Mouse (Mus musculus) liver, embryonic 14.5 days (tissue): ENCODE measurements around the gene Xndc1. TPM values are rescaled to one million over a fixed set of nuclear protein-coding genes. Genes with fewer than 3 reads are reported as not detected.

ENCODE experiments used
- ATAC-seq: fragments of 200-750 bp; cut with Nextera tagmentation; 2 replicates; pipeline ENCODE4 v1.8.0; 2017; ENCODE audit warnings: moderate number of reproducible peaks, mild to moderate bottlenecking, moderate library complexity; ENCODE audit not compliant: insufficient read depth
- DNase-seq, 3 experiments: peaks; one replicate each; pipeline ENCODE4 v3.0.0-alpha.2; 2012 to 2013; ENCODE audit warnings: low read depth in 3 of 3, low spot score in 3 of 3
- H3K27ac ChIP-seq: fragments of 300-500 bp; sonication (generic); 2 replicates; pipeline ENCODE4 v1.5.1; 2014; ENCODE audit warnings: moderate library complexity, mild to moderate bottlenecking, control low read depth, inconsistent platforms
- H3K27me3 ChIP-seq: fragments of 300-500 bp; sonication (generic); 2 replicates; pipeline ENCODE4 v1.6.1; 2014; ENCODE audit warnings: mild to moderate bottlenecking, low read length, moderate library complexity; ENCODE audit not compliant: control insufficient read depth, insufficient read depth
- H3K36me3 ChIP-seq: fragments of 300-500 bp; sonication (generic); replicated peaks from 2 replicates; pipeline ENCODE4 v1.6.1; 2014; ENCODE audit warnings: low read depth; ENCODE audit not compliant: control insufficient read depth, insufficient read depth
- H3K4me1 ChIP-seq, 2 experiments: fragments of 200-500 bp in 1 of 2; fragments of 300-500 bp in 1 of 2; sonication (generic) in 1 of 2; replicated peaks; 2 replicates each; pipeline ENCODE4 v1.6.1; 2012 to 2014; ENCODE audit warnings: antibody characterized with exemption in 1 of 2, inconsistent platforms in 1 of 2, low read length in 1 of 2; ENCODE audit not compliant: control insufficient read depth in 2 of 2, insufficient read depth in 2 of 2
- H3K4me2 ChIP-seq: fragments of 300-500 bp; sonication (generic); 2 replicates; pipeline ENCODE4 v1.6.1; 2014; ENCODE audit warnings: low read depth, mild to moderate bottlenecking, control low read depth, moderate library complexity
- H3K4me3 ChIP-seq, 2 experiments: fragments of 200-500 bp in 1 of 2; fragments of 300-500 bp in 1 of 2; sonication (generic) in 1 of 2; 2 replicates each; pipeline ENCODE4 v1.5.1; 2012 to 2014; ENCODE audit warnings: low read depth in 2 of 2, low read length in 2 of 2, mild to moderate bottlenecking in 2 of 2, control low read depth in 1 of 2, inconsistent platforms in 1 of 2, moderate library complexity in 1 of 2; ENCODE audit not compliant: insufficient read depth in 1 of 2
- H3K9ac ChIP-seq: fragments of 300-500 bp; sonication (generic); replicated peaks from 2 replicates; pipeline ENCODE4 v1.6.1; 2014; ENCODE audit warnings: mild to moderate bottlenecking, control low read depth, moderate library complexity
- H3K9me3 ChIP-seq: fragments of 300-500 bp; sonication (generic); 2 replicates; pipeline ENCODE4 v1.6.1; 2016; ENCODE audit warnings: low read length, mixed read lengths; ENCODE audit not compliant: control insufficient read depth
- CTCF ChIP-seq: IDR thresholded peaks from 2 replicates; pipeline ENCODE4 v1.5.1; 2016; ENCODE audit warnings: antibody characterized with exemption, low read depth, control low read depth
- EP300 ChIP-seq: IDR thresholded peaks from 2 replicates; pipeline ENCODE4 v1.6.1; 2016; ENCODE audit warnings: antibody characterized with exemption, low read depth
- WGBS: fragments of 180-500 bp; shearing (Covaris S2); extraction: QIAGEN DNeasy Blood & Tissue Kit; methylation state at CpG from one replicate; pipeline ENCODE4 v1.1.7; 2014; ENCODE audit not compliant: insufficient replicate concordance; 5-methylcytosine and 5-hydroxymethylcytosine counted together
- polyA plus RNA-seq, 2 experiments: library from polyadenylated mRNA; depleted of rRNA in 1 of 2; stranded (reverse) in 1 of 2; unstranded in 1 of 2; fragments of >200 nt; fragmentation: Nextera tagmentation in 1 of 2; extraction: Ambion mirVana in 1 of 2; gene quantifications; 2 replicates each; pipeline versions ENCODE4 v1.2.1 to v1.2.3; 2012 to 2014

The Xndc1 gene
- polyA plus RNA-seq, 2 experiments = 5.4 to 16.0 TPM

DNA sequence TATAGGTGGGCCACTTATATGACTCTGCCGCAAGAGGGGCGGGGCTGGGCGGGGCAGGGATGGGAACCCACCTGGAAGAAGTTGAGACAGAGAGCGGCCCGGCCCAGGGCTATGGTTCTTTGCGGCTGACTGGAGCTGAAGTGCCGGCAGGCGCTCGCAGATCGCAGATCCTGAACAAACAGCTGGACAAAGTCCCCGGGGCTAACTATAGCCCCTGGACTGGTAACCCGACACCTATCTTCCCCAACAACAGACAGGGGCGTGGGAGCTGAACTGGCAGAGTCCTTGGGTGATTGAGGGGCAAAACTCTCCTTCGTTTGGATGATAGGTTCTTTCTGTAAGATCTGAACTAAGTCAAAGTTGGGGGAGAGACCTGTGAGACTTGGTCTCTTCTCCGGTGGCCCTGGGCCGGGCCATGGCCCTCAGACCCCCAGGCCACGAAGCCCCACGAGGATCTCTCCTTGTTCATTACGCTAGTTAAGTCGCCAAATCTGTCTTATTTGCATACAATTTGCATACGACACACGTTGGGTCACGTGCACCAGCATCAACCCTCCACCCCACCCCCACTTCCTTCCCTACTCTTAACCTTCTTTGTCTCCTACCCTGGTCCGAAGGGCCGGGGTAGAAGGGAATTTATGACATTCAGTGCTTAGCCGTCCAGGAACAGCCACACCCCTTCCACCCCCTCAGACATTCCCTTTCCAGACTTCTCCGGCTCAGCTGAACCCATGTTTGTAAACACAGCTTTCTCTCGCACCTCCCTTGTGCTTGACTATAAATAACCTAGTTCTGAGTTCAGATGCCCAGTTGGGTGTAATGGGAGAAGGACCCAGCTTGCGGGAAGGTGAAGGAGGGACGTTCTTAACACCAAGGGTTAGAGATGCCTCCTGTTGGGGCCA, 34.7 kb downstream of the Xndc1 start:
- ATAC-seq (peak; percentile 51; the same call in 1 of the 2 replicates), DNase-seq (peak in 1 of 3 experiments; percentile 32)
- Histone ChIP-seq H3K27me3 (no peaks in the 10 kb centered on the region; the same call in none of the 2 replicates), H3K4me2 (peak overlapping the region; percentile 75), H3K9me3 (no peaks in the 10 kb centered on the region), H3K27ac (no peak overlapping the region), H3K9ac (peak overlapping the region; percentile 34), H3K36me3 (no peaks in the 10 kb centered on the region), H3K4me3 (peak overlapping the region; percentile 50), H3K4me1 (peaks cover 10 to 30% of the 10 kb centered on the region in 2 experiments)
- TF ChIP-seq EP300 (no peak), CTCF (no peak)
- WGBS = 6% methylated on average over 30 of the region's 30 CpGs

GRCm38 (mm10) chr7:102100868-102101267, 35.6 kb downstream of the Xndc1 start:
- H3K36me3 ChIP-seq = no peaks in the 10 kb centered on the region
- no peaks in the 10 kb centered on the region; the same call in none of the 2 replicates for H3K27me3 ChIP-seq
- H3K4me2 ChIP-seq = no peak overlapping the region
- H3K9me3 ChIP-seq = no peaks in the 10 kb centered on the region
- no peak for DNase-seq
- TF ChIP-seq CTCF (no peak), EP300 (no peak)
- peaks cover 10 to 30% of the 10 kb centered on the region in 2 experiments for H3K4me1 ChIP-seq
- no peak overlapping the region for H3K9ac ChIP-seq
- H3K27ac ChIP-seq = no peak overlapping the region
- H3K4me3 ChIP-seq = no peak overlapping the region
- no peak for ATAC-seq
- WGBS = 52% methylated on average over 5 of the region's 5 CpGs

- WGBS = 60% methylated on average over 5 of the region's 5 CpGs
- DNase-seq (no peak), ATAC-seq (no peak)
- no peaks in the 10 kb centered on the region; the same call in none of the 2 replicates for H3K27me3 ChIP-seq
- no peak within 1 kb of the TSS for H3K9ac ChIP-seq
- no peak within 1 kb of the TSS for H3K4me3 ChIP-seq
- no peaks in the 10 kb centered on the region for H3K9me3 ChIP-seq
- H3K27ac ChIP-seq = no peak within 1 kb of the TSS
- no peaks in the 10 kb centered on the region for H3K36me3 ChIP-seq
- peak within 1 kb of the TSS; percentile 75; the same call in 1 of the 2 replicates for H3K4me2 ChIP-seq
- no peak for TF ChIP-seq CTCF
- TF ChIP-seq EP300 = no peak
- H3K4me1 ChIP-seq = peaks cover 10 to 30% of the 10 kb centered on the region in 2 experiments
These were observed 36.2 kb downstream of the Xndc1 start, which contains the start of gene Art1 for GRCm38 (mm10) chr7:102101487-102101886. Gene Art1 (plus strand): TSS chr7:102101743.

DNA sequence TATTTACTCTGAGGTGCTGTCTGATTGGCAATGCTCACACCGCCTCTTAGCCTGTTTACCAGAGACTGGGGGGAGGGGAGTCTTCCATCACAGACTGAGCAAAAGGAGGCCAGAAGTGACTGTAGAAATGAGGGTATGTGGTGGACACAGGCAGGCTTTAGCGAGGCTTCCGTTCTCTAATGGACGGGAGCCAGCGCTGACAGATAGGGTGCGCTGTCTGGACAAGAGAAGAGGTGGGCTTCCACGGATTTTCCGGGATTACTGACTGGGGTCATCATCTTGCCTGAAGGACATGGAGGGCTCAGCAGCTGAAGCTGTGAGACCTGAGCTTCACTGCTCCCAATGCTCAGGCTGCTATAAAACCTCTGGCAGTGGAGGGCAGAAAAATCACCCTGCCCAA, 36.9 kb downstream of the Xndc1 start:
- Histone ChIP-seq H3K4me2 (no peak overlapping the region), H3K27me3 (no peaks in the 10 kb centered on the region; the same call in none of the 2 replicates), H3K4me1 (peaks cover 10 to 30% of the 10 kb centered on the region in 2 experiments), H3K9ac (no peak overlapping the region), H3K27ac (no peak overlapping the region), H3K9me3 (no peaks in the 10 kb centered on the region), H3K36me3 (no peaks in the 10 kb centered on the region), H3K4me3 (no peak overlapping the region)
- TF ChIP-seq CTCF (no peak), EP300 (no peak)
- ATAC-seq = no peak
- WGBS = 63% methylated on average over 8 of the region's 8 CpGs
- no peak for DNase-seq

- Histone ChIP-seq H3K9me3 (no peaks in the 10 kb centered on the region), H3K36me3 (no peaks in the 10 kb centered on the region), H3K4me3 (no peak overlapping the region), H3K4me2 (no peak overlapping the region), H3K27ac (no peak overlapping the region), H3K4me1 (peaks cover 10 to 30% of the 10 kb centered on the region in 2 experiments), H3K27me3 (no peaks in the 10 kb centered on the region; the same call in none of the 2 replicates), H3K9ac (no peak overlapping the region)
- ATAC-seq (no peak), DNase-seq (no peak)
- no peak for TF ChIP-seq CTCF
- no peak for TF ChIP-seq EP300
- WGBS = 50% methylated on average over 6 of the region's 6 CpGs
These were observed 37.4 kb downstream of the Xndc1 start for GRCm38 (mm10) chr7:102102696-102103095.
